Mouse (Mus musculus): ENCODE measurements around the gene Mob1a.

- no peak for TF ChIP-seq CHD2 (IDR thresholded peaks at IDR 0.05; ENCODE audit: low read depth, low read length)
- no peak for TF ChIP-seq HCFC1 (IDR thresholded peaks at IDR 0.05; ENCODE audit: borderline replicate concordance, insufficient read depth, low read length)
- TF ChIP-seq ZC3H11A (IDR thresholded peaks at IDR 0.05; ENCODE audit: borderline replicate concordance, low read depth, low read length) = no peak
- TF ChIP-seq ZNF384 (IDR thresholded peaks at IDR 0.05; ENCODE audit: low read depth, low read length) = no peak
- TF ChIP-seq MAFK (IDR thresholded peaks at IDR 0.05; ENCODE audit: insufficient read depth, low read depth, low read length) = no peak
Observed at GRCm38 (mm10) chr6:83361523-83362248, 35.9 kb downstream of the Mob1a start.

All from ES-E14 (cell line).